Mouse (Mus musculus): ENCODE results near the gene Ell2. TPM values are rescaled to one million over a fixed set of nuclear protein-coding genes. Genes with fewer than 3 reads are reported as not detected.

Gene Ell2
- polyA plus RNA-seq, 1 experiment from 2014 or later: 1.8 TPM

GRCm38 (mm10) chr13:75727932-75728331 lies 21.4 kb downstream of the Ell2 start:
- 84% methylated on average over 1 of the region's 1 CpGs for WGBS
- H3K4me3 ChIP-seq (ENCODE audit: low read length): no peak overlapping the region
- no peak overlapping the region for H3K4me2 ChIP-seq (ENCODE audit: low read length)
- no peaks in the 10 kb centered on the region for H3K27me3 ChIP-seq (replicated peaks; ENCODE audit: control insufficient read depth, insufficient read depth, low read length)
- no peaks in the 10 kb centered on the region for H3K4me1 ChIP-seq (ENCODE audit: control insufficient read depth, insufficient read depth, low read depth, low read length)
- no peak for ATAC-seq
- no peaks in the 10 kb centered on the region for H3K9me3 ChIP-seq (ENCODE audit: control insufficient read depth, low read length)
- H3K27ac ChIP-seq (ENCODE audit: low read depth, low read length): no peak overlapping the region
- H3K9ac ChIP-seq (ENCODE audit: low read depth, low read length): no peak overlapping the region
- H3K36me3 ChIP-seq (ENCODE audit: control insufficient read depth, insufficient read depth, low read length): no peaks in the 10 kb centered on the region

- Histone ChIP-seq H3K4me1 (ENCODE audit: control insufficient read depth, insufficient read depth, low read depth, low read length) (no peaks in the 10 kb centered on the region), H3K9me3 (ENCODE audit: control insufficient read depth, low read length) (no peaks in the 10 kb centered on the region), H3K36me3 (ENCODE audit: control insufficient read depth, insufficient read depth, low read length) (no peaks in the 10 kb centered on the region), H3K9ac (ENCODE audit: low read depth, low read length) (no peak overlapping the region), H3K4me2 (ENCODE audit: low read length) (no peak overlapping the region), H3K4me3 (ENCODE audit: low read length) (no peak overlapping the region), H3K27me3 (replicated peaks; ENCODE audit: control insufficient read depth, insufficient read depth, low read length) (no peaks in the 10 kb centered on the region), H3K27ac (ENCODE audit: low read depth, low read length) (no peak overlapping the region)
- no peak for ATAC-seq
- WGBS: 82% methylated on average over 1 of the region's 1 CpGs
These were observed 23.3 kb downstream of the Ell2 start for GRCm38 (mm10) chr13:75729834-75730233.

- H3K4me3 ChIP-seq (ENCODE audit: low read length): no peak overlapping the region
- no peaks in the 10 kb centered on the region for H3K36me3 ChIP-seq (ENCODE audit: control insufficient read depth, insufficient read depth, low read length)
- ATAC-seq: no peak
- H3K27me3 ChIP-seq (replicated peaks; ENCODE audit: control insufficient read depth, insufficient read depth, low read length): no peaks in the 10 kb centered on the region
- no peak overlapping the region for H3K9ac ChIP-seq (ENCODE audit: low read depth, low read length)
- no peaks in the 10 kb centered on the region for H3K9me3 ChIP-seq (ENCODE audit: control insufficient read depth, low read length)
- H3K4me1 ChIP-seq (ENCODE audit: control insufficient read depth, insufficient read depth, low read depth, low read length): no peaks in the 10 kb centered on the region
- no peak overlapping the region for H3K4me2 ChIP-seq (ENCODE audit: low read length)
- no peak overlapping the region for H3K27ac ChIP-seq (ENCODE audit: low read depth, low read length)
These were observed 24.2 kb downstream of the Ell2 start for GRCm38 (mm10) chr13:75730717-75731116.

GRCm38 (mm10) chr13:75733594-75734161 lies 27.1 kb downstream of the Ell2 start:
- H3K9me3 ChIP-seq (ENCODE audit: control insufficient read depth, low read length): no peaks in the 10 kb centered on the region
- H3K27me3 ChIP-seq (replicated peaks; ENCODE audit: control insufficient read depth, insufficient read depth, low read length): no peaks in the 10 kb centered on the region
- no peaks in the 10 kb centered on the region for H3K36me3 ChIP-seq (ENCODE audit: control insufficient read depth, insufficient read depth, low read length)
- no peak overlapping the region for H3K4me3 ChIP-seq (ENCODE audit: low read length)
- H3K4me1 ChIP-seq (ENCODE audit: control insufficient read depth, insufficient read depth, low read depth, low read length): no peaks in the 10 kb centered on the region
- no peak for ATAC-seq
- WGBS: 82% methylated on average over 3 of the region's 3 CpGs
- H3K4me2 ChIP-seq (ENCODE audit: low read length): no peak overlapping the region
- H3K9ac ChIP-seq (ENCODE audit: low read depth, low read length): no peak overlapping the region
- H3K27ac ChIP-seq (ENCODE audit: low read depth, low read length): no peak overlapping the region

- WGBS: 93% methylated on average over 5 of the region's 5 CpGs
- Histone ChIP-seq H3K36me3 (ENCODE audit: control insufficient read depth, insufficient read depth, low read length) (no peaks in the 10 kb centered on the region), H3K27me3 (replicated peaks; ENCODE audit: control insufficient read depth, insufficient read depth, low read length) (no peaks in the 10 kb centered on the region)
These were observed 27.7 kb downstream of the Ell2 start for GRCm38 (mm10) chr13:75734231-75734630.

GRCm38 (mm10) chr13:75735606-75736005 lies 29.0 kb downstream of the Ell2 start:
- 83% methylated on average over 1 of the region's 1 CpGs for WGBS
- H3K4me2 ChIP-seq (ENCODE audit: low read length): no peak overlapping the region
- no peaks in the 10 kb centered on the region for H3K36me3 ChIP-seq (ENCODE audit: control insufficient read depth, insufficient read depth, low read length)
- no peak overlapping the region for H3K9ac ChIP-seq (ENCODE audit: low read depth, low read length)
- no peaks in the 10 kb centered on the region for H3K9me3 ChIP-seq (ENCODE audit: control insufficient read depth, low read length)
- H3K4me3 ChIP-seq (ENCODE audit: low read length): no peak overlapping the region
- no peak for ATAC-seq
- H3K27ac ChIP-seq (ENCODE audit: low read depth, low read length): no peak overlapping the region
- no peaks in the 10 kb centered on the region for H3K4me1 ChIP-seq (ENCODE audit: control insufficient read depth, insufficient read depth, low read depth, low read length)
- H3K27me3 ChIP-seq (replicated peaks; ENCODE audit: control insufficient read depth, insufficient read depth, low read length): no peaks in the 10 kb centered on the region

More at GRCm38 (mm10) chr13:75734231-75734630, 27.7 kb downstream of the Ell2 start:
- ATAC-seq: no peak
- Histone ChIP-seq H3K27ac (ENCODE audit: low read depth, low read length) (no peak overlapping the region), H3K9me3 (ENCODE audit: control insufficient read depth, low read length) (no peaks in the 10 kb centered on the region), H3K4me3 (ENCODE audit: low read length) (no peak overlapping the region), H3K9ac (ENCODE audit: low read depth, low read length) (no peak overlapping the region), H3K4me2 (ENCODE audit: low read length) (no peak overlapping the region), H3K4me1 (ENCODE audit: control insufficient read depth, insufficient read depth, low read depth, low read length) (no peaks in the 10 kb centered on the region)

DNA sequence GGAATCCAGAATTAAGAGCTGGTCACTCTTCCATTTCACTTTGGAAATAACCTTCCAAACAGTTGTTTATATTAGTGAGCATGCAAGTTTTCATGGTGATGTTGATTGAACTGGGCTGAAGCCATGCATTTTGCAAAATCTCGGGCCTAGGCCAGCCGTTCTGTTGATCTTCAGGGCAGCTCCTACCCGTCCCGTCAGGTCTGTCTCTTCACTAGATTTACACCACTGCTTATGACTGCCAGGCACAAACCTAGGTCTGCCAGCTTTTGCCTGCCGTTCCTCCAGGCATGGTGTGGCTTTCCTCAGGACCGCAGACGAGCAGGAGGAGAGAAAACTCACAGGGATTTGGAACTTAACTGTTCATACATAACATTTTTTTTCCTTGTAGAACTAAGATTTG lies 31.4 kb downstream of the Ell2 start:
- ATAC-seq: no peak
- Histone ChIP-seq H3K36me3 (ENCODE audit: control insufficient read depth, insufficient read depth, low read length) (no peaks in the 10 kb centered on the region), H3K27me3 (replicated peaks; ENCODE audit: control insufficient read depth, insufficient read depth, low read length) (no peaks in the 10 kb centered on the region), H3K4me1 (ENCODE audit: control insufficient read depth, insufficient read depth, low read depth, low read length) (no peaks in the 10 kb centered on the region), H3K9me3 (ENCODE audit: control insufficient read depth, low read length) (no peaks in the 10 kb centered on the region), H3K27ac (ENCODE audit: low read depth, low read length) (no peak overlapping the region), H3K9ac (ENCODE audit: low read depth, low read length) (no peak overlapping the region), H3K4me2 (ENCODE audit: low read length) (no peak overlapping the region), H3K4me3 (ENCODE audit: low read length) (no peak overlapping the region)
- WGBS: 84% methylated on average over 7 of the region's 7 CpGs

GRCm38 (mm10) chr13:75738536-75738935 lies 32.0 kb downstream of the Ell2 start:
- H3K27me3 ChIP-seq (replicated peaks; ENCODE audit: control insufficient read depth, insufficient read depth, low read length): no peaks in the 10 kb centered on the region
- WGBS: 76% methylated on average over 6 of the region's 6 CpGs
- H3K4me2 ChIP-seq (ENCODE audit: low read length): no peak overlapping the region
- H3K9ac ChIP-seq (ENCODE audit: low read depth, low read length): no peak overlapping the region
- H3K4me1 ChIP-seq (ENCODE audit: control insufficient read depth, insufficient read depth, low read depth, low read length): no peaks in the 10 kb centered on the region
- no peaks in the 10 kb centered on the region for H3K9me3 ChIP-seq (ENCODE audit: control insufficient read depth, low read length)
- no peak overlapping the region for H3K27ac ChIP-seq (ENCODE audit: low read depth, low read length)
- H3K36me3 ChIP-seq (ENCODE audit: control insufficient read depth, insufficient read depth, low read length): no peaks in the 10 kb centered on the region
- H3K4me3 ChIP-seq (ENCODE audit: low read length): no peak overlapping the region
- ATAC-seq: no peak

DNA sequence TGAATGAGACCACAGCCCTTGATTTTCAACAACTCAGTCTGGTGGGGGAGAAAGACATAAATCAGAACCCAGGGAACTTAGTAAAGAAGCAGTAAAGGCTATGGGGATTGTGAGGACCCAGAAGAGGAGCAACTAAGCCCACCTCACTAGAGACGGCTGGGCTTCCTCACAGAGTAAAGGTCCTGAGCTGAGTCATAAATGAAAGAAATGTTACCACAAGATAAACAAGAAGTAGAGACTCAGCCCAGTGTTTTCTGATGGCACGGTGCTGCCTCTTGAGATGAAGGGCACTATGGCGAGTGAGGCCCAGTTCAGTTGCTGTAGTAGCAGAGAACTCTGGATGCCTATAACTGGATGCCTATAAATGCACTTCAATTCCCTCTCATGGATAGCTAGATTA lies 32.4 kb downstream of the Ell2 start:
- H3K27me3 ChIP-seq (replicated peaks; ENCODE audit: control insufficient read depth, insufficient read depth, low read length): no peaks in the 10 kb centered on the region
- H3K27ac ChIP-seq (ENCODE audit: low read depth, low read length): no peak overlapping the region
- H3K4me1 ChIP-seq (ENCODE audit: control insufficient read depth, insufficient read depth, low read depth, low read length): no peaks in the 10 kb centered on the region
- no peaks in the 10 kb centered on the region for H3K36me3 ChIP-seq (ENCODE audit: control insufficient read depth, insufficient read depth, low read length)
- no peak overlapping the region for H3K4me3 ChIP-seq (ENCODE audit: low read length)
- ATAC-seq: no peak
- no peak overlapping the region for H3K9ac ChIP-seq (ENCODE audit: low read depth, low read length)
- no peaks in the 10 kb centered on the region for H3K9me3 ChIP-seq (ENCODE audit: control insufficient read depth, low read length)
- WGBS: 89% methylated on average over 3 of the region's 3 CpGs
- H3K4me2 ChIP-seq (ENCODE audit: low read length): no peak overlapping the region

DNA sequence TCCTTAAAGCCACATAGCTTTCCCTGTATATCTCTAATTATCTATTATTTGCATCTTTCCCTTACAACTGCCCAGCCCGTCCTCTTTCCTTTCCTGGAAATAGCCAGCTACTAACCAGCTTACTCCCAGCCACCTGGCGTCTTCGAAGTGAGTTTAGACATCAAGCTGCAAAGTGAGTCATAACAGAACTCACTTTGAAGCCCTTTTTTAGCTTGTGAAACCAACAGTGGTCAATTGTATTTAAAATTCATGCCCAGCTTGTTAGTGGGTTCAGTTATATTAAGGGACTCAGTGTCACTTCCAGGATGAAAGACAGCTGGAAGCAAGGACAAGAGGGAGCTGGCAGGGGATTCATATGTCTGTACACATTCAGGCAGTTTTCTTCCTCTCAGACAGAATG lies 33.5 kb downstream of the Ell2 start:
- H3K9me3 ChIP-seq (ENCODE audit: control insufficient read depth, low read length): no peaks in the 10 kb centered on the region
- H3K4me3 ChIP-seq (ENCODE audit: low read length): no peak overlapping the region
- H3K4me2 ChIP-seq (ENCODE audit: low read length): no peak overlapping the region
- no peaks in the 10 kb centered on the region for H3K4me1 ChIP-seq (ENCODE audit: control insufficient read depth, insufficient read depth, low read depth, low read length)
- WGBS: 89% methylated on average over 3 of the region's 3 CpGs
- no peak for ATAC-seq
- no peak overlapping the region for H3K9ac ChIP-seq (ENCODE audit: low read depth, low read length)
- no peaks in the 10 kb centered on the region for H3K36me3 ChIP-seq (ENCODE audit: control insufficient read depth, insufficient read depth, low read length)
- no peak overlapping the region for H3K27ac ChIP-seq (ENCODE audit: low read depth, low read length)
- H3K27me3 ChIP-seq (replicated peaks; ENCODE audit: control insufficient read depth, insufficient read depth, low read length): no peaks in the 10 kb centered on the region

All from hindbrain, embryonic 16.5 days (tissue).